Mouse (Mus musculus) spleen, postnatal 14 days (tissue): ENCODE results near the gene Zfp780b.
A peak's percentile ranks its signal among the peaks of the same experiment; 100 is the strongest.
"Not testable (repeated sequence)": the region's sequence is repeated elsewhere in the genome, so short reads cannot be mapped to it uniquely, and the experiment has no call there.

Experiments
- DNase-seq, 2 experiments: peaks; one replicate each; pipeline ENCODE4 v3.0.0; 2021 to 2022; ENCODE audit warnings: low spot score in 2 of 2

Zfp780b gene

DNA sequence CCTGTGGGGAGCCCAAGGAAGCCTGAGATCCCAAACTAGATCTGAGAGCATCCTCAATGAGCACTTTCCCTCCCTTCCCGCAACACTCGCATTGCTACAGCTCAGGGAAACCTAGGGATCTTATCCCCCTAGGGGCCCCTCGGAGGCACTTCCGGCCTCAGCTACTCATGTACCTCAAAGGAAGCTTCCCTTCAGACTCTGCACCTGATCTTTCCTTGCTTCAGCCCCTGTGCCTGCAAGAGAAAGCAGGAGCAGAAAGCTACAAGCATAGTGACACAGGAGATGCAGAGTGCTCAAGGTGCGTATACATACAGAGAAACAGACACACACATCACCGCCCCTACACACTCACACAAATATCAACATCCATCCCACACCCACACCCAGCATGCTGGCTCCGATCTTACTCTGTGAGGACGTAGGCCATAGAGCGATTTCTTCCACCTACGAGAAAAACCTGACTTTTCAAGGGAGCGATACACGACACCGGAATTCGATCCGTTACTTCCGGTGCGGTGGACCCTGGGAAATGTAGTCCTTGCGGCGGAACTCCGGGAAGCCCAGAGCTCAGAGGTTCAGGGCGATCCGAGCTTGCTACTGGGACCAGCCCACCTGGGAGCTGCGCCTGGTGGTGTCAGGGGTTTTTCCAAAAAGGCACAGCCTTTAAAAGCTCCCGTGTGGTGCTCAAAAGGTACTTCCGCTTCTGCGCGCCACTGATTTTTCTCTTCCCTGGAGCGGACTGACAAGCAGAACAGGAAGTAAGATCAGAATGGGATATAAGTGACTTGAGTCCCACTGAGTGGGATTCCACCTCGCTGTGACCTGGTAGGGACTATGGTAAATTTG lies at the start of gene Zfp780b:
Gene Zfp780b (minus strand): TSS at position 489 of the 846 bp plus-strand sequence.
- peak; percentile 43 to 71 for DNase-seq

DNA sequence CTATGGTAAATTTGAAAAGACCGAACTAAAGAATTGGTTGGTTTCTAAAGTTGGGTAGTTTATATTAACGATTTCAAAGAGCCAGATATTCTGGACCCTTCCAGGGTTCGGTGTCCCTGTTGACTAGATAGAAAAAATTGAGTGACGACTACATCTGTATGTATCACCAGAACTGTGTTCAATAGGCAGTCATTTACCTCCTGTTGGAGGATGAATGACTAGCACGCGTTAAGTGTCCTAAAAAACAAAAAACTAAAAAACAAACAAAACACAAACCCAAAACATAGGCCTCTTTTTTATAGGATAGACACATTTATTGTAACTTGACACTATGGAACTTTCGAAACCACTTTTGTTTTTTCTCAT lies 35.5 kb upstream of the Zfp780b start:
- no peak for DNase-seq

DNA sequence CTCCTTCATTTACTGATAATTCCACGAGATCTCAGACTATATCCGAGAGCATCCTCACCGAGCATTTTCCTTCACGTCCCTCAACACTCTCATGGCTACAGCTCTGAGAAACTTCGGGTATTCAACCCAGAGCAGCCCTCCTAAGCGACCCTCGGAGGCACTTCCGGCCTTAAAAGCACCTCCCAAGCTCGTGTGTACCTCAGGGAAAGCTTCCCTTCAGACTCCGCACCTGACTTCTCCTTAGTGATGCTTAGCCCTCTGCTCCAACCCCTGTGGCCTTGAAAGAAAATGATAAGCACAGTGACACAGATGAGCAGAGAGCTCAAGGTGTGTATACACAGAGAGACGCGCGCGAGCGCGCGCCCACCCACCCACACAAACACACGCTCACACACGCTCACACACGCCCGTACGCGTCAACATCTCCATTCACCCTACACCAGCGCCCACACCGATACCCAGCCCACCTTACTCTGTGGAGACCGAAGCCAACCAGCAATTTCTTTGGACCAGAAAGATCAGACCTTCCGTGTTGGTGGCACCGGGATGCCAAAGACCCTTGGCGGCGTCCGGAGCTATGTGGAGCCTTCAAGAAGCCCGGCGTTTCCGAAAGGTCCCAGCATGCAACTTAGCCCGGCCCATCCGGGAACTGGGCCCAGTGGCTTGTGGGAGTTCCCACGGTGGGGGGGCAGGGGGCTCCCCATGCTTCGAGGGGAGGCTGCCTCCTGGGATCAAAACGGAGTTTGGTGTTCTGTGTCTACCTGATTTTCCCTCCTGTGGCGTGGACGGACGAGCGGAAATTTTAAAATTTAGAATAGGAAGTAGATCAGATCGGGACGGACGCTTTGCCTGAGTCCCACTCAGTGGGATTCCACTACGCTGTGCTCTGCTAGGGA lies 34.8 kb upstream of the Zfp780b start, which contains the start of gene Zfp850:
Gene Zfp850 (minus strand): TSS at position 567 of the 896 bp plus-strand sequence.
- DNase-seq = peak; percentile 41 to 56

DNA sequence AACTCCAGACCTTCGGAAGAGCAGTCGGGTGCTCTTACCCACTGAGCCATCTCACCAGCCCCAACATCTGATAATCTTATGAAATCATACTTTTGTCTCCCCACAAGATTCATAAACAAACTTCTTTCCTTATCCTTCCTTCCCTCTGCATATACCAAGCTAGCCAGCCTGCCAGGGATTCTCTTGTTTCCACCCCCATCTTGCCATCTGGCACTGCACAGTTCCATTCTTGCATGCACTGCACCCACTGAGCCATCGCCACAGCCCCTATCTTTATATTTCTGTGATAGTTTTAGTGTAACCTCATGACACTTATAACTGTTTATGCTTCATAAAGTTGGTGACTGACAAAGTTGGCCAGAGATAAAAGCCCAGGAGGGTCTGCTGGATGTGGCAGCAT lies 31.3 kb upstream of the Zfp780b start:
- no peak for DNase-seq

DNA sequence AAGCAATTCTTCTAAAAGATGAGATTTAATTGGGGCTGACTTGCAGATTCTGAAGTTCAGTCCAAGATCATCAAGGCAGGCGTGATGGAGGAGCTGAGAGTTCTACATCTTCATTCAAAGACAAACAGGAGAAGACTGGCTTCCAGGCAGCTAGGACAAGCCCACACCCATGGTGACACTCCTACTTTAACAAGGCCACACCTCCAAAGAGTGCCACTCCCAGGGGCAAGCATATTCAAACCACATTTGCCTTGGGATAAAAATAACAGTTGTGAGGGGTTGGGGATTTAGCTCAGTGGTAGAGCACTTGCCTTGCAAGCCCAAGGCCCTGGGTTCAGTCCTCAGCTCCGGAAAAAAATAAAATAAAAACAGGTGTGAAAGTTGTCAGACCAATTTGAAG lies 3.2 kb upstream of the Zfp780b start:
- DNase-seq = no peak

DNA sequence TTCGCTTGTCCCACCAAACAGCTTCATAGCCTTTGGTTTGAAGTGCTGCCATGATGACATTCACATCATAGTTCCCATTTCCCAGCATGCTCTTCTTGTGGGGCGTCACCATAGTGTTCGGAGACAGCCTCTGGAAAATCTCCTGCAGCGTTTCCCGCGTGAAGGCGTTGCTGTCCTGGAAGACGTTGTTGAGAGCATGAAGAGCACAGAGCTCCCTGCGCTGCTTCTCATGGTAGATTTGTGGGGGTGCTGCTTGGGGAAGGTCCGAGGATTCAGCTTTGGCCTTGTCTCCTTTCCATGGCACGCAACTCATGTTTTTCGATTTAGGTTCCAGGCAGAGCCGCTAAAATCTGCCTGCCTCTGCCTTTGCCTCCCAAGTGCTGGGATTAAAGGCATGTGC lies 29.5 kb downstream of the Zfp780b start:
- not testable (repeated sequence) for DNase-seq

DNA sequence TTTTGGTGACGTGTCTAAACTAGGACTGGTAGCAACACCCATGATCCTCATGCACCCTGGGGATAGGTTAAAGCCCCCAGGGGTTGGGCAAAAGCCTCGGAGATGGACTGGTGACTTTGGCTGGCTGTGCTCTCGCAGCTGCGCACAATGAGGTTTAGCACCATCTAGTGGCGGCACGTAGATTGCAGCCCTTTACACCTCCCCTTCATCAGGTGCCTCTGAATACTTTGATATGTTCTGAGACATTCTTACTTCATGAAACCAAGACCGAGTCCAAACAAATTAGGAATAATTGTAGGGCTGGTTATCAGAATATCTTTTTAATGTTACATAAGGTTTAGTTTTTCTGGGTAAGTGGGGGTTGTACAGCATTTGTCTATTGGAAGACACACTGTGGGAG lies 37.1 kb downstream of the Zfp780b start:
- peak in 1 of 2 experiments; percentile 7 for DNase-seq

DNA sequence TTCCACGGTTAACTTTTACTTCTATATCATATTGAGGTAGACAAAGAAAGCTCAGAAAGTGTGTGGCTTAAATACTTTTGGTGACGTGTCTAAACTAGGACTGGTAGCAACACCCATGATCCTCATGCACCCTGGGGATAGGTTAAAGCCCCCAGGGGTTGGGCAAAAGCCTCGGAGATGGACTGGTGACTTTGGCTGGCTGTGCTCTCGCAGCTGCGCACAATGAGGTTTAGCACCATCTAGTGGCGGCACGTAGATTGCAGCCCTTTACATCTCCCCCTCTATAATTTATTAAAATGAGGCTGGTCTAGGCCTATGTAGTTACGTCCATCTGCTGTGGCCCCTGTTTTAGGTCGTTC lies 45.2 kb downstream of the Zfp780b start:
- DNase-seq = not testable (repeated sequence)

DNA sequence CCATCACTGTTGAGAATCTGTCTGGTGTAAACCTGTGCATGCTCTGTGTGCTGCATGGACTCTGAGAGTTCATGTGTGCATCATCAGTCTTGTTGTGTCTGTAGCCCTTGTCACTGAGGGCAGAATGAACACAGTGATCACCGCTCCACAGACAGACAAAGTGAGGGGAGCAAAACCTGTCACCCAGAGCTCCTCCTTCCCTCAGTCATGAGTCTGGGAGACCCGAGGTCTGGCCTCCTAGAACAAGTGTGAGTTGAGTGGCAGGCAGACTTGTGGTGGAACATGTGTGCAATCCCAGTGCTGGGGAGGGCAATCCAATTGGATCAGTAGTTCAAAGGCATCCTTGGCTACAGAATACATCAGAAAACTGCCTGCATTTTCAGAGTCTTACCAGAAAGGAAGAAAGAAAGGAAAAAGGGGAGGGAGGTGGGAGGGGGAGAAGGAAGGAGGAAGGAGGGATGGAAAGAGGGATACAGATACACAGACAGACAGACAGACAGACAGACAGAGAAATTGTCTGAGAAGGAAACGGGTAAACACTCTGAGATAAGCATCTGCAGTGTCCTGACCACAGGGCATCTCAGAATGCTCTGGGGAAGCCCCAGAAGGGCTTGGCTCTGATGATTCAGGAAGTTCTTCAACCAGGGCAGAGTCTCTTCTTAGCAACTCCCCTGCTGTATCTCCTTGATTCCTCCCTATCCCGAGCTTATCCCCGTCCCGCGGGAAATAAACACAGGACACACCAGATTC lies 45.7 kb downstream of the Zfp780b start:
- peak in 1 of 2 experiments; percentile 19 for DNase-seq

DNA sequence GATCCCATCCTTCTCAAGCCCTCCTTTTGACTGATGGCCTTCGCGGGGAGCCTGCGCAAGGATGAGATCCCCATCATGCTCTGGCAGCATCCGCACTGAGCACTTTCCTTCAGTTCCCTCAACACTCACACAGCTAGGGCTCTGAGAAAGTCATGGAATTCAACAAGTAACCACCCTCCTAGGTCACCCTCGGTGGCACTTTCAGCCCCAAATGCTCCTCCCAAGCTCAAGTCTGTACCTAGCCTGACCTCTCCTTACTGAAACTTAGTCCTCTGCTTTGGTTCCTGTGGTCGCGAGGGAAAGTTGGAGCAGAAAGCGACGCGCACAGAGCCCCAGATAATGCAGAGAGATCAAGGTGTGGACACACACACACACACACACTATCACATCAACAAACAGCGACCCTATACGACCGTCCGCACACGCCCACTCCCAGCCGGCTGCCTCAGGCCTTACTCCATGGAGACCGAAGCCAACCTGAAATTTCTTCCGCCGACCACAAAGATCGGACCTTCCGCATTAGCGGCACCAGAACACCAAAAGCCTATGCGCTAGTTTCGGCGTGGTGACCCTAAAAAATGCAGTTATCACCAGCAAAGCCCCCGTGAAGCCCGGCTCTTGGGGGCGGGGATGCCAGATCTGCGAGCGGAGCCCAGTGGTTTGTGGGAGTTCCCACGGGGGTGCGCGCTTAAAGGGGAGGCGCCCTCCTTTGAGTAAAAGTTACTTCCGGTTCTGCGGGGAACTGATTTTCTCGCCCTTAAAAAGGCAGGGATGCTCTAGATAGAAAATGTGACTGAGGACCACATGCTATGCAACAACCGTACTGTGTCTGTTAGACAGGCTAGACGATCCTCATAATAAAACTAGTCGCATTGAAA lies 49.9 kb downstream of the Zfp780b start, which contains the start of gene Zfp974:
Gene Zfp974 (minus strand): TSS at position 643 of the 878 bp plus-strand sequence.
- DNase-seq = peak; percentile 11 to 35

DNA sequence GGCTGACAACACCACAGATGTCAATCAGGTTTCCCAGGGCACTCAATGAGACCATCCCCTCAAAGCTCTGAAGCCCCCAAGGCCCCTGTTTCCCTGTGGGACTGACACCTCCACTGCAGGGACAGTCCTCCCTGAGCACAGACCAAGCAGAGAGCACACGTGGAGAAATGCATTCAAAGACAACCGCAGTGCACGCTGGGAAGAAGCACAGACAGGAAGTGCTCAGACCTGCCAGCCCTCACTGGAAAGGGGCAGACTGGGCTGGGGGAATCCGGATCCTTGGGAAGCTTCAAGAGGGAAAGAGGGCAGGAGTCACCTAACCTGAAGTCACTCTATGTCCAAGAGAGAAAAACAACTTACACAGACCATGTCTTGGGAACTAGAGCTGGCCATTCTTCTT lies 51.9 kb downstream of the Zfp780b start:
- not testable (repeated sequence) for DNase-seq

DNA sequence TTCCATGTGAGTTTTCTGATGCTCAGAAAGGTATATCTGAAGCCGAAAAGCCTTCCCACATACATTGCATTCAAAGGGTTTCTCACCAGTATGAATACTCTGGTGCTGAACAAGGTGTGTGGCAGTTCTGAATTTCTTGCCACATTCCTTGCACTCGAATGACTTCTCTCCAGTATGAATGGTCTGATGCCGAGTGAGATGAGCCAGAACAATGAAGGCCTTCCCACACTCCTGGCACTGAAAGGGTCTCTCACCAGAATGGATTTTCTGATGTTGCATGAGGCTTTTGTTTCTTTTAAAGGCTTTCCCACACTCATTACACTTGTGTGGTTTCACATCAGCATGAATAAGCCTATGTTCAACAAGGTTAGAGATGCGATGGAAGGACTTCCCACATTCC lies 68.0 kb downstream of the Zfp780b start:
- DNase-seq = not testable (repeated sequence)
